ENCODE assay signal across 20 mouse cellular contexts in the genomic region with DNA sequence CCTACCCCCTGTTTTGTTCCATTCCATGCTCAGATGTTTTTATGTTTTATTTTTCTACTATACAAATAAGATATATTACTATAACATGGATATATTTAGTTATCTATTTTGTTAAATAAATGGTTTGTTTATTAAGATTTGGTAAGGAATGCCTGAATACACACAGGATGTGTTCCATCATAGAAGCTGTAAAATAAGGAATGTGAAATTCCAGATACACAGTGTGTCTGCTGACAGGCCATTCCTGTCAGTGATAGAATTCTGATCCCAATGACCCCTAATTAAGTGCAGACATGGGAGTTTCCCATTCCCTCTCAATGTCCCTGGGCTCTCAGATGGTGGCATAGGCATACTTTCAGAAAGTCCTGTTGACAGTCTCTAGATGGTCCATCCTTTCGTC.
DNase-seq lines count a peak whose midpoint lies in the region; TF ChIP-seq lines count a peak whose summit lies in the region.
"Had no signal": no experiment of that assay in that cellular context is flagged by ENCODE, and none has a peak within 500 bp of the region (broad histone marks: within the 10 kb centered on the region; RNA-seq: fewer than 3 reads in every experiment).

No protein-coding gene starts in this region.

- H3K4me1 ChIP-seq in cortical plate, adult 2 months (ENCODE audit: control insufficient read depth, insufficient read depth, low read length), result peaks cover 2% of the 10 kb centered on the region; the same call in 1 of the 2 replicates
- H3K4me1 ChIP-seq in embryonic fibroblast, embryonic 13.5 days (ENCODE audit: control insufficient read depth, insufficient read depth, low read length), result peaks cover 8% of the 10 kb centered on the region
- H3K4me1 ChIP-seq in hindbrain, embryonic 10.5 days (replicated peaks), result no peaks in the 10 kb centered on the region
- H3K4me1 ChIP-seq: embryonic facial prominence, embryonic 10.5 days; forebrain, embryonic 10.5 days; hindbrain, embryonic 12.5 days had no signal

- TF ChIP-seq POLR2A in cortical plate, adult 2 months (IDR thresholded peaks at IDR 0.05; ENCODE audit: extremely low read depth, insufficient read depth, low read length), result no peak
- no peak for TF ChIP-seq POLR2A in embryonic fibroblast, embryonic 13.5 days (IDR thresholded peaks at IDR 0.05; ENCODE audit: low read depth, low read length)

- no peaks in the 10 kb centered on the region for H3K27me3 ChIP-seq in hindbrain, embryonic 10.5 days (ENCODE audit: insufficient read depth, poor library complexity, severe bottlenecking)
- H3K27me3 ChIP-seq: heart, embryonic 13.5 days; hindbrain, embryonic 12.5 days had no signal

- 71% methylated on average over 1 of the region's 1 CpGs for WGBS in hindbrain, embryonic 10.5 days

- H3K27ac ChIP-seq in cortical plate, adult 2 months (ENCODE audit: insufficient read depth, low read length), result peak overlapping the region; percentile 29; the same call in 1 of the 2 replicates
- peak overlapping the region; percentile 8; the same call in 1 of the 2 replicates for H3K27ac ChIP-seq in embryonic fibroblast, embryonic 13.5 days (ENCODE audit: insufficient read depth, low read length)
- no peak overlapping the region for H3K27ac ChIP-seq in hindbrain, embryonic 10.5 days
- no peak overlapping the region for H3K27ac ChIP-seq in layer of hippocampus, adult 2 months
- H3K27ac ChIP-seq: embryonic facial prominence, embryonic 10.5 days; forebrain, embryonic 10.5 days; heart, embryonic 13.5 days; hindbrain, embryonic 12.5 days had no signal

- peak; percentile 13 for DNase-seq in kidney, adult 9 months
- DNase-seq in kidney, adult 11 months, result no peak
- DNase-seq in kidney, postnatal 14 days, result peak; percentile 12
- no peak for DNase-seq in hindbrain, embryonic 10.5 days (ENCODE audit: low spot score)
- DNase-seq in layer of hippocampus, adult 2 months (ENCODE audit: low spot score in 2 of 2), result no peak
- DNase-seq: adrenal gland, adult 2 months; adrenal gland, postnatal 25 days; cerebellum, adult 18-20 months; cerebellum, adult 9-11 months; cerebellum, postnatal 36 days; gastrocnemius, postnatal 36 days; heart, adult 11 months; heart, postnatal 36 days had no signal

- H3K4me3 ChIP-seq in cortical plate, adult 2 months (ENCODE audit: insufficient read depth, low read length), result no peak overlapping the region
- H3K4me3 ChIP-seq in embryonic fibroblast, embryonic 13.5 days (ENCODE audit: insufficient read depth, low read length), result no peak overlapping the region
- no peak overlapping the region for H3K4me3 ChIP-seq in hindbrain, embryonic 10.5 days
- no peak overlapping the region for H3K4me3 ChIP-seq in layer of hippocampus, adult 2 months
- H3K4me3 ChIP-seq: embryonic facial prominence, embryonic 10.5 days; erythroblast, embryonic 14.5 days; forebrain, embryonic 10.5 days; heart, embryonic 13.5 days; hindbrain, embryonic 12.5 days had no signal

- H3K36me3 ChIP-seq in hindbrain, embryonic 10.5 days, result no peaks in the 10 kb centered on the region
- H3K36me3 ChIP-seq: embryonic facial prominence, embryonic 10.5 days; forebrain, embryonic 10.5 days; heart, embryonic 13.5 days; hindbrain, embryonic 12.5 days had no signal

- no peaks in the 10 kb centered on the region for H3K9me3 ChIP-seq in hindbrain, embryonic 10.5 days
- H3K9me3 ChIP-seq: embryonic facial prominence, embryonic 10.5 days; forebrain, embryonic 10.5 days; heart, embryonic 13.5 days; hindbrain, embryonic 12.5 days had no signal

- TF ChIP-seq CTCF in cortical plate, adult 2 months (IDR thresholded peaks at IDR 0.05; ENCODE audit: extremely low read depth, insufficient read depth, low read length), result no peak
- TF ChIP-seq CTCF in embryonic fibroblast, embryonic 13.5 days (IDR thresholded peaks at IDR 0.05; ENCODE audit: borderline replicate concordance, insufficient read depth, low read length), result no peak
- TF ChIP-seq CTCF in layer of hippocampus, adult 2 months (conservative IDR thresholded peaks at IDR 0.05), result no peak

Comparison
In these comparisons a context has a peak if more than half of its experiments do, and no peak if none do; other contexts are left out.
1. DNase-seq: peak in kidney, adult 9 months (single experiment) and kidney, postnatal 14 days (single experiment); none in kidney, adult 11 months (single experiment), hindbrain, embryonic 10.5 days (single experiment) and layer of hippocampus, adult 2 months (0 of 2).
2. H3K27ac ChIP-seq: peak in cortical plate, adult 2 months (single experiment) and embryonic fibroblast, embryonic 13.5 days (single experiment); none in hindbrain, embryonic 10.5 days (single experiment) and layer of hippocampus, adult 2 months (single experiment).